In genomic region chr2:21230276-21230675, GRCm38 (mm10) we compare ENCODE assay signal across 13 mouse cellular contexts. TPM values are rescaled to one million over a fixed set of nuclear protein-coding genes. Genes with fewer than 3 reads are reported as not detected.
"Had no signal": no experiment of that assay in that cellular context is flagged by ENCODE, and none has a peak within 500 bp of the region (broad histone marks: within the 10 kb centered on the region; RNA-seq: fewer than 3 reads in every experiment).

No protein-coding gene starts in this region.

- H3K4me3 ChIP-seq: limb, embryonic 13.5 days; midbrain, embryonic 12.5 days; neural tube, embryonic 15.5 days had no signal

- H3K27me3 ChIP-seq: limb, embryonic 13.5 days; midbrain, embryonic 12.5 days; neural tube, embryonic 15.5 days had no signal

- H3K4me1 ChIP-seq: limb, embryonic 13.5 days; midbrain, embryonic 12.5 days; neural tube, embryonic 15.5 days had no signal

- H3K9me3 ChIP-seq: limb, embryonic 13.5 days; midbrain, embryonic 12.5 days; neural tube, embryonic 15.5 days had no signal

- ATAC-seq: intestine, embryonic 16.5 days; midbrain, embryonic 16.5 days had no signal

- H3K4me2 ChIP-seq: limb, embryonic 13.5 days; midbrain, embryonic 12.5 days; neural tube, embryonic 15.5 days had no signal

- H3K36me3 ChIP-seq: limb, embryonic 13.5 days; midbrain, embryonic 12.5 days; neural tube, embryonic 15.5 days had no signal

- H3K9ac ChIP-seq: limb, embryonic 13.5 days; liver, embryonic 14.5 days; midbrain, embryonic 12.5 days; neural tube, embryonic 15.5 days had no signal

- DNase-seq: kidney, adult 2 months; kidney, postnatal 25 days; left cerebral cortex, postnatal 4 days; lung, adult 18-20 months; right cerebral cortex, adult 18-20 months; right cerebral cortex, postnatal 25 days had no signal

- H3K27ac ChIP-seq: limb, embryonic 13.5 days; liver, embryonic 14.5 days; midbrain, embryonic 12.5 days; neural tube, embryonic 15.5 days had no signal

RNA-seq across cellular contexts. Expression of gene Enkur, which starts 25.1 kb away (rescaled TPM):
- polyA plus RNA-seq: liver, adult 2 months had no signal
